Mouse (Mus musculus): ENCODE results near the gene Runx2. TPM values are rescaled to one million over a fixed set of nuclear protein-coding genes. Genes with fewer than 3 reads are reported as not detected.

Gene Runx2
- polyA plus RNA-seq, 1 experiment from 2014 or later = 4.6 TPM

DNA sequence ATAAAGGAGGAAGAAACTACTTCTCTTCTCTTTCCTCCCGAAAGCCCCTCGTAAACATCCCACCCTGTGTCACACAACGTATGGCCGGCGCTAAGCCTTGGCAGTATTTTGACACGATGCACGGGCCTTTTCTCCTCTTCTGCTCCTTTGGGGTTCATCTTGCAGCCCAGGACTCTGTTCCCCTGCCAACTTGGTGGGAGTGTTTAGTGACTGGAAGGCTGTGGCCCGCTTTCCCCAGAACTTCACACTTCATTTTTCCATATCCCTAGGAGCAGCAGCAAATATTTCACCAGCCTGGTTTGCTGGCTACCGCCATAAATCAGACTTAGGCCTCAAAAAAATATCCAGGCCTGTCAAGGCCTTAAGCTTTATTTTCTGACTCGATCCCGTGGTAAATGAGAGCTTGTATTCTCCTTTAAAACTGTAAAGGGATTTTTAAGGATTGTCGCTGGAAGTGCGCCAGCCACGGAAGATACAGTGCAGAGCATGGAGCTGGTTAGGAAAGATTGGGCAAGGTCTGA is 249.2 kb downstream of the Runx2 start:
- no peaks in the 10 kb centered on the region for H3K9me3 ChIP-seq
- no peak for ATAC-seq (ENCODE audit: low FRiP score, low read depth)
- 0 out of 2 replicates have a peak overlapping the region, but pooled peaks have one; percentile 10 for H3K27ac ChIP-seq (replicated peaks)
- H3K4me3 ChIP-seq = no peak overlapping the region
- WGBS = 85% methylated on average over 14 of the region's 14 CpGs
- H3K27me3 ChIP-seq = no peaks in the 10 kb centered on the region
- no peak overlapping the region for H3K4me2 ChIP-seq (replicated peaks)
- H3K9ac ChIP-seq (replicated peaks) = 0 out of 2 replicates have a peak overlapping the region, but pooled peaks have one; percentile 11
- H3K4me1 ChIP-seq = no peaks in the 10 kb centered on the region
- H3K36me3 ChIP-seq = no peaks in the 10 kb centered on the region

DNA sequence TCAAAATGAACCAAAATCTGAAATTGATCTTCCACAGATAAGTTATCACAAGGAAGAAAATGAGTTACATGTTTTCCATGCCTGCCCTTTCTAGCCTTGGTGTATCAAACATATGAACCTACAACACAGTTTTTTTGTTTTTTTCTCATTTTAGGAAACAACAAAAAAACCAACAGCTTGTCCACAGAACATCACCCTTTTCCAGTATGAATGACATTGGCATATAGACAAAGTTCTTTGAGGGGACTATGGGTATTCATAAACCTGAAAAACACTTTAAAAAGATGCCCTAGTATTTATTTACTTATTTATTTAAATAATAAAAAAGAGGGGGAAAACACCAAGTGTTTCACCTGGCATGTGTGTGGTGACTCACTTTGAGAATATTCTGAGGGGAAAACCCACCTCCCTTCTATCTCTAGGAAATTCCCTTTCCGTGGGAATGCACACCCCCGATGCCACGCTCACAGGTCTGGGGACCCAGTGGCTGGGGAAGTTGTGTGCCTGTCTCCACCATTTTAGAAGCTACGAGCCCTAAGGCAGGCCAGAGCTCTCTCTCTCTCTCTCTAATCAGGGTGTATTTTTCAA is 249.9 kb downstream of the Runx2 start:
- no peak overlapping the region for H3K4me3 ChIP-seq
- H3K27me3 ChIP-seq = no peaks in the 10 kb centered on the region
- no peak overlapping the region for H3K9ac ChIP-seq (replicated peaks)
- no peak for ATAC-seq (ENCODE audit: low FRiP score, low read depth)
- no peak overlapping the region for H3K4me2 ChIP-seq (replicated peaks)
- H3K36me3 ChIP-seq = no peaks in the 10 kb centered on the region
- WGBS = 86% methylated on average over 4 of the region's 4 CpGs
- H3K9me3 ChIP-seq = no peaks in the 10 kb centered on the region
- H3K4me1 ChIP-seq = no peaks in the 10 kb centered on the region
- no peak overlapping the region for H3K27ac ChIP-seq (replicated peaks)

DNA sequence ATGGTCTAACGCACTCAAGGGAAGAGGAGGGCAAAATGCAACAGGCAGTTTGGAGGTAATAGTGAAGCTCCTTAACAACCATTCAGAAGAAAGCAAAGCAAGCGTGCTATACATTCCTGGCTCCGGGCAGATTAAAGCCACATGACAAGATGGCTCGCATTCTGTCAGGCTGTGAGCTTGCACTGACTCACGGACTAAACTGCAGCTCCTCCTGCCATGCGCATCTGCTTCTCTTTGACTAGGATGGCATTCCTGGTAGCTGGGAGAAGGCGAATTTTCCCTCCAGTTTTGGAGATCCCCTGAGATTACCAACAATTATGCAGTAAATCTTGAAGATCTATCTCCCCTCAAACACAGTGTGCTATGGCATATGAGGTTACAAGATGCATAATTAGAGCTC is 254.6 kb downstream of the Runx2 start:
- Histone ChIP-seq H3K4me3 (no peak overlapping the region), H3K9ac (replicated peaks) (no peak overlapping the region), H3K4me2 (replicated peaks) (no peak overlapping the region), H3K9me3 (no peaks in the 10 kb centered on the region), H3K27ac (replicated peaks) (no peak overlapping the region), H3K27me3 (no peaks in the 10 kb centered on the region), H3K36me3 (no peaks in the 10 kb centered on the region), H3K4me1 (no peaks in the 10 kb centered on the region)
- ATAC-seq (ENCODE audit: low FRiP score, low read depth) = no peak
- WGBS = 57% methylated on average over 7 of the region's 7 CpGs

DNA sequence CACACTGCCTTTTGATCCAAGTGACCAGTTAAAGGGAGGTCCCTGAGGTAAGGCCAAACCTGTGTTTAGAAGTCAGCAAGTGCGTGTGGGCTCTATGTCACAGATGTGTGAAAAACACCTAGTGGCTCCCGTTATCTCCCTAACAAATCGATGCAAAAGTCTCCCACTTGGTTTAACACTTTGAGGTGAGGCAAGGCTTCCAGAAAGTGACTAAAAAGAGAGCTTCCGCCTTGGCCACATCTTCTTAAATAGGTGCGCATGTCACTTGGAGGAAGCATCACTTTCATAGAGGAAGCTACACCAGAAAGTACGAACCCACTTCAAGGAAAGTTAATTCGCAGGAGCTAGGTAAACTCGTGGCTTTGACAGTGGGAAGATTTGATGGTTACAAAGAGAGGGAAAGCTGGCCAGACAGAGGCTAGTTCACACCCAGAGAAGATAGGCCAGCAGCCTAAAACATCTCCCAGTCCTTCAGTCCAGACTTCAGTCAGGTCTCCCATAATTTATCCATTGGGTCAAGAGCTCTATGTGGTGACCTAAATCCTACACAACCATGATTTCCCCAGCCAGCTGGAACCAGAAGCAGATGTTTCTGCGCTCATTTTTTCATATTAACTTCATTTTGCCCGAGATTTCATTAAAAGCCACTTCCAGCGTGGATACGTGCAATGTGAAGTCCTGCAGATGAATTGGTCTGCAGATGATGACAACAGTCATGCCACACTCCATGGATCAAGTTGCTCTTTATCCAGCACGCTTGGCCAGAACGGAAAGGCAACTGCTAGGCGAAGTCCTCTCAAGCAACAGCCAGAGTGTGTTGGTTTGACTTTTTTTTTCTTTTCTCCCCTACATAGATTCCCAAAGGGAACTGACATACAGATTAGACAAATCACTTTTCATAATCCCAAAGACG is 257.1 kb downstream of the Runx2 start:
- Histone ChIP-seq H3K4me1 (no peaks in the 10 kb centered on the region), H3K4me3 (no peak overlapping the region), H3K9ac (replicated peaks) (no peak overlapping the region), H3K4me2 (replicated peaks) (no peak overlapping the region), H3K27me3 (no peaks in the 10 kb centered on the region), H3K9me3 (no peaks in the 10 kb centered on the region), H3K36me3 (no peaks in the 10 kb centered on the region), H3K27ac (replicated peaks) (no peak overlapping the region)
- WGBS = 90% methylated on average over 16 of the region's 16 CpGs
- no peak for ATAC-seq (ENCODE audit: low FRiP score, low read depth)

DNA sequence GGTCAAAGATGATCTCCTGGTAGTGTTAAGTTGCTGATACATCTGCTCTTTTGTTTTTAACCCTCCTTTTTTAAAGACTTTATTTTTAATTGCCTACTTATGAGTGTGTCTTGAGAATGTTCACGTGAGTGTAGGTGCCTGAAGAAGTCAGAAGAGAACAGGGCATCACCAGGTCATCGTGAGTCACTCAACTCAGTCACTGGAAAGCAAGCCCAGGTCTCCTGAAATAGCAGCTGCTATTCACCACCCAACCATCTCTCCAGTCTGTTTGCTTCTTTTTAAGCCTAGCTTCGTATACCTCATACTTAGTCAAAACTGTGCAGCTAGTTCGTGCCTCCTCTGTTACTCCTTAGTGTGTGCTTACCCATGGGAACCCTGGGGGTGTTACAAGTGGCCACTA is 259.7 kb downstream of the Runx2 start:
- ATAC-seq (ENCODE audit: low FRiP score, low read depth) = no peak
- Histone ChIP-seq H3K9me3 (no peaks in the 10 kb centered on the region), H3K9ac (replicated peaks) (no peak overlapping the region), H3K27me3 (no peaks in the 10 kb centered on the region), H3K36me3 (no peaks in the 10 kb centered on the region), H3K4me1 (no peaks in the 10 kb centered on the region), H3K4me3 (no peak overlapping the region), H3K27ac (replicated peaks) (no peak overlapping the region), H3K4me2 (replicated peaks) (no peak overlapping the region)
- 93% methylated on average over 4 of the region's 4 CpGs for WGBS

DNA sequence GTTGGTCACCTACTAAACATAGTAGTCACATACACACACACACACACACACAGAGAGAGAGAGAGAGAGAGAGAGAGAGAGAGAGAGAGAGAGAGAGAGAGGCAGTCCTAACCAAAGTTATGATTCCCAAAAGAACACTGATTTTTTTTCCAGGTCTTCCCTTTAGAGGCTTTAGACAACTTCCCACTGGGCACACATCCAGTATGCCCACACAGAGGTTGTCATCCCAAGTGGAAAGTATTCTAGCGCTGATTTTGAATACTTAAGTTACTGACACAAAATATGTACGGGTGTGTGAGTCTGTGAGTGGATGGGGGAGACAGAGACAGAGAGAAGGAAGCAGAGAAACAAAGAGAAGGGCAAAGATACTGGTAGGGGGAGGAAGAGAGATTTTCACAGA is 265.0 kb downstream of the Runx2 start:
- no peak overlapping the region for H3K4me2 ChIP-seq (replicated peaks)
- H3K4me3 ChIP-seq = no peak overlapping the region
- no peak for ATAC-seq (ENCODE audit: low FRiP score, low read depth)
- H3K36me3 ChIP-seq = no peaks in the 10 kb centered on the region
- H3K4me1 ChIP-seq = no peaks in the 10 kb centered on the region
- no peaks in the 10 kb centered on the region for H3K27me3 ChIP-seq
- 71% methylated on average over 2 of the region's 2 CpGs for WGBS
- H3K27ac ChIP-seq (replicated peaks) = no peak overlapping the region
- H3K9me3 ChIP-seq = no peaks in the 10 kb centered on the region
- no peak overlapping the region for H3K9ac ChIP-seq (replicated peaks)

DNA sequence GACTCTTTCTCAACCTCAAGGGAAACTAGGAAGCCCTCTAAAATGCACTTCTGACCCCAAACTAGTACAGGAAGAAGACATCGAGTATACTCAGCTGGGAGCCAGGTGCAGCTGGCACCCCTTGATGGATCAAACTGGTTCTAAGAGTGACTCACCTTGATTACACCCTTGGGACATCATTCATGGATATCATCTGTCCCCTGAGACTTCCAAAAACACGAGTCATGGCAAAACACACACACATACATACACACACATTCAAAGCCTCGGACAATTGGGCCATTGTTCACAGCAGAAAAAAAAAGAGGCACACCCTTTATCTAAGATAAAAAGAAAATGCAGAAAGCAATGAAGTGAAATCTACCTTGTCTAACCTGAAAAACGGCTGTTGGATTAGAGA is 266.7 kb downstream of the Runx2 start:
- no peaks in the 10 kb centered on the region for H3K9me3 ChIP-seq
- H3K4me3 ChIP-seq = no peak overlapping the region
- no peaks in the 10 kb centered on the region for H3K4me1 ChIP-seq
- WGBS = 78% methylated on average over 4 of the region's 4 CpGs
- ATAC-seq (ENCODE audit: low FRiP score, low read depth) = no peak
- no peak overlapping the region for H3K4me2 ChIP-seq (replicated peaks)
- no peaks in the 10 kb centered on the region for H3K27me3 ChIP-seq
- H3K36me3 ChIP-seq = no peaks in the 10 kb centered on the region
- H3K9ac ChIP-seq (replicated peaks) = no peak overlapping the region
- no peak overlapping the region for H3K27ac ChIP-seq (replicated peaks)

DNA sequence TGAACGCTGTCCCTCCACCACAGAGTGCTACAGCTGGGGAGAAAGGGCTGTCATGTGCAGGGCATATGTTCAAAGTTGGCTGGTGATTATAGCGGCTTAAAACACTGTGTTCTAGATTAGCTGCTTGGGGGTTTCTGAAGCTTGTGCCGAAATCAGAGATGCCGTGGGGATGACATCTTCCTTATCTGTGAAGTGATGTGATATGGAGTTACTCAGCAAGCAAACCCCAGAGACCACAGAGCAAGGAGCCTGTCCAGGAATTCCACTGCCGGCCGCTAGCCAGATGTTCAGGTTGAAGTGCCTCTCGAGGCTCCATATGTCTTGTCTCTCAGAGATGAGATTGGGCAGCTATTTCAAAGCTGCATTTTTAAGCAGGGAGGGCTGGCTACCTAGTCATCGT is 267.8 kb downstream of the Runx2 start:
- Histone ChIP-seq H3K9me3 (no peaks in the 10 kb centered on the region), H3K36me3 (no peaks in the 10 kb centered on the region), H3K4me3 (no peak overlapping the region), H3K27ac (replicated peaks) (no peak overlapping the region), H3K4me2 (replicated peaks) (no peak overlapping the region), H3K27me3 (no peaks in the 10 kb centered on the region), H3K4me1 (no peaks in the 10 kb centered on the region), H3K9ac (replicated peaks) (no peak overlapping the region)
- 81% methylated on average over 8 of the region's 8 CpGs for WGBS
- no peak for ATAC-seq (ENCODE audit: low FRiP score, low read depth)

DNA sequence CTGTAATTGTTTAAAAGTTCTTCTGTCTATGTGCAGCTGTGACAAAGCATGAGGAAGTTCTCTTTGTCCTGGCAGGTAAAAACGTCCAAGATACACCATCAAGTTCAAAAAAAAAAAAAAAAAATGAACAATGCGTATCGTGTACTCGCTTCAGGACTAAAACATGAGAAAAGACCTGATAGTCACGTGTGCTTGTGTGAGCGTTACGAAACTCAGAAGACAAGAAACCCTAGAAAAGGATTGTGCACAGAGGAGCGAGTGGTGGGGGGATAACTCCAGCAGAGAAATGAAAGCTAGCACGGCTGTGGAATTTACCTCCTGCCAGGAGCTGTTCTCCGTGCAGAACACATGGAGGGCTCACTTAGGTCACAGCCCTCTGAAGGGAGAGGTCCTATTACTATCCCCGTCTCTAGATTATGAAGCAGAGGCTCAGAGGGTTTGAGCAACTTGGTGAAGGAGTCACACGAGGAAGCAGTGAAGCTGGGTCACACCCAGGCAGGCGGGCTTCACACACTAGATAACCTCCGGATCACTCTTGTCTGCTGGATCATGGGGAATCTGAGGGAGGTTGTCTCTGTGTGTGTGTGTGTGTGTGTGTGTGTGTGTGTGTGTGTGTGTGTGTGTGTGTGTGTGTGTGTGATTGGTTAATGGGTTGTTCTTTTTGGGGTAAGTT is 269.3 kb downstream of the Runx2 start:
- no peak overlapping the region for H3K4me3 ChIP-seq
- H3K27ac ChIP-seq (replicated peaks) = no peak overlapping the region
- H3K4me2 ChIP-seq (replicated peaks) = no peak overlapping the region
- WGBS = 56% methylated on average over 14 of the region's 14 CpGs
- H3K9ac ChIP-seq (replicated peaks) = no peak overlapping the region
- H3K9me3 ChIP-seq = no peaks in the 10 kb centered on the region
- ATAC-seq (ENCODE audit: low FRiP score, low read depth) = no peak
- no peaks in the 10 kb centered on the region for H3K27me3 ChIP-seq
- no peaks in the 10 kb centered on the region for H3K36me3 ChIP-seq
- H3K4me1 ChIP-seq = no peaks in the 10 kb centered on the region

DNA sequence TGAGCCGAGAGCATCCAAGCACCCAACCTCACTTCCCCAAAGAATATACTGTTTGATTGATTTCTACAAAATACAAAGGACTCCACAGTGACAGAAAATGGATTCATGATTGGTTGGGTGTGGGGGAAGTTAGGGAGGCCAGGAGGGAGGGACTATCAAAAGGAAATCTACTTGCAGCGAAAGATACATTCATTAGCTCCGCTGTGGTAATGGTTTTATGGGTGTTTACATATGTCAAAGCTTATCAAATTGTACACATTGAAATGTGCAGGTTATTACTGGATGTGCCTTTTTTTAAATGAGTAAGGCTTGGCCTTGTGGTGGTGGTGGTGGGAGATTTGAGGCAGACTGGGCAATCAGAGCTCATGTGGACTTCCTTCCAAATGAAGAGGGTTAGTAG is 271.9 kb downstream of the Runx2 start:
- H3K27me3 ChIP-seq = no peaks in the 10 kb centered on the region
- ATAC-seq (ENCODE audit: low FRiP score, low read depth) = no peak
- no peak overlapping the region for H3K27ac ChIP-seq (replicated peaks)
- no peaks in the 10 kb centered on the region for H3K9me3 ChIP-seq
- no peaks in the 10 kb centered on the region for H3K4me1 ChIP-seq
- whole genome bisulfite sequencing = 92% methylated on average over 3 of the region's 3 CpGs
- H3K4me3 ChIP-seq = no peak overlapping the region
- no peaks in the 10 kb centered on the region for H3K36me3 ChIP-seq
- H3K4me2 ChIP-seq (replicated peaks) = no peak overlapping the region
- H3K9ac ChIP-seq (replicated peaks) = no peak overlapping the region

DNA sequence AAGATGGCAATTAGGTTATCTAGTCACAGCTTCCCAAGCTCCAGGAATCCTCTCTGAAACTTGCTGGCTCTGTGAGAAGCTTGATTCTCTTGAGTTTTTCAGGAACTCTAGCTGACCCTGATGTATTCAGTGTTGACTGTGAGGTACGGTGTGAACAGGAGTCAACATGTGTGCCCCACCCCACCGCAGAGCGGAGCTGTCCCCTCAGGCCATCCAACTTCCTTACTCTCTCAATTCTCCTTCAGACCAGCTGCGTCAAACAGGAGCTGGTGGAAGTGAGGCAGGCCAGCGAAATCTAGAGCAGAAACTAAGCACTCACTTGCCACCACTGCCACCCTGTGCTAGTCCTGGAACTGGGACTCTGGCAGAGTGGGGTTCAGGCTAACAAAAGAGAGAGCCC is 273.9 kb downstream of the Runx2 start:
- no peaks in the 10 kb centered on the region for H3K9me3 ChIP-seq
- H3K9ac ChIP-seq (replicated peaks) = no peak overlapping the region
- no peak for ATAC-seq (ENCODE audit: low FRiP score, low read depth)
- H3K27ac ChIP-seq (replicated peaks) = no peak overlapping the region
- no peak overlapping the region for H3K4me2 ChIP-seq (replicated peaks)
- H3K4me1 ChIP-seq = no peaks in the 10 kb centered on the region
- WGBS = 70% methylated on average over 5 of the region's 5 CpGs
- H3K27me3 ChIP-seq = no peaks in the 10 kb centered on the region
- no peak overlapping the region for H3K4me3 ChIP-seq
- H3K36me3 ChIP-seq = no peaks in the 10 kb centered on the region

DNA sequence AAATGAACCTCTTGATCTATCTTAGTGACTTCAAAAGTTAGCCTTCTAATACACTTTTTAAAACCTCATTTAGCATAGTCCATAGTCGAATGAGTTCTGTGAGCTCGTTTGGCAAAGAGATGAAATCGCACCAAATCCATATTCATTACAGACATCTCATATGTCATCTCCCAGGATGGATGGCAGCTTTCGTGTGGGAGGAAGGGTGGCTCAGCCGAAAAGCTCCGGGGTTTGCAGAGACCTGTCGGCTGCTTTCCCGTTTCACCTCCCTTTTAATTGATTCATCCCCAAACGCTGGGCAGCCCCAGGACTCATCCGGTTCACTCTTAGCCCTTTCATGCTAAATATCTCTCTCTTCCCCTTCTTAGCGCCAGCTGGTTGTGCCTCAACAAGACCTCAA is 275.7 kb downstream of the Runx2 start:
- WGBS = 74% methylated on average over 11 of the region's 11 CpGs
- Histone ChIP-seq H3K36me3 (no peaks in the 10 kb centered on the region), H3K4me2 (replicated peaks) (no peak overlapping the region), H3K27me3 (no peaks in the 10 kb centered on the region), H3K27ac (replicated peaks) (no peak overlapping the region), H3K4me3 (no peak overlapping the region), H3K9me3 (no peaks in the 10 kb centered on the region), H3K4me1 (no peaks in the 10 kb centered on the region), H3K9ac (replicated peaks) (no peak overlapping the region)
- ATAC-seq (ENCODE audit: low FRiP score, low read depth) = no peak

Measured in midbrain, embryonic 12.5 days (tissue).